Mouse (Mus musculus) forebrain, embryonic 11.5 days (tissue): ENCODE results near the gene Oas1g. TPM values are rescaled to one million over a fixed set of nuclear protein-coding genes. Genes with fewer than 3 reads are reported as not detected.
"Not testable (repeated sequence)": the region's sequence is repeated elsewhere in the genome, so short reads cannot be mapped to it uniquely, and the experiment has no call there.

Experiments
- ATAC-seq: fragments of 200-750 bp; cut with Nextera tagmentation; replicated peaks from 2 replicates; pipeline ENCODE4 v1.8.0; 2017; ENCODE audit warnings: moderate TSS enrichment; ENCODE audit not compliant: low FRiP score
- DNase-seq: peaks from one replicate; pipeline ENCODE4 v3.0.0-alpha.2; 2017; ENCODE audit warnings: low spot score
- H3K27ac ChIP-seq: fragments of 300-500 bp; sonication (generic); 2 replicates; pipeline ENCODE4 v1.5.1; 2014; ENCODE audit warnings: low read depth, low read length
- H3K27me3 ChIP-seq: fragments of 300-500 bp; sonication (generic); 2 replicates; pipeline ENCODE4 v1.6.1; 2014; ENCODE audit warnings: mild to moderate bottlenecking, low read length, mixed read lengths; ENCODE audit not compliant: control insufficient read depth, insufficient read depth
- H3K36me3 ChIP-seq: fragments of 300-500 bp; sonication (generic); 2 replicates; pipeline ENCODE4 v1.6.1; 2014; ENCODE audit warnings: mild to moderate bottlenecking, low read length, moderate library complexity, mixed read lengths; ENCODE audit not compliant: control insufficient read depth, insufficient read depth
- H3K4me1 ChIP-seq: fragments of 300-500 bp; sonication (generic); replicated peaks from 2 replicates; pipeline ENCODE4 v1.6.1; 2014; ENCODE audit warnings: low read length, mixed read lengths; ENCODE audit not compliant: control insufficient read depth, insufficient read depth
- H3K4me2 ChIP-seq: fragments of 300-500 bp; sonication (generic); 2 replicates; pipeline ENCODE4 v1.6.1; 2014; ENCODE audit warnings: low read depth, mild to moderate bottlenecking, low read length, moderate library complexity, mixed read lengths; ENCODE audit not compliant: severe bottlenecking
- H3K4me3 ChIP-seq: fragments of 300-500 bp; sonication (generic); 2 replicates; pipeline ENCODE4 v1.5.1; 2014; ENCODE audit warnings: low read depth, low read length
- H3K9ac ChIP-seq: fragments of 300-500 bp; sonication (generic); 2 replicates; pipeline ENCODE4 v1.6.1; 2014; ENCODE audit warnings: low read length
- H3K9me3 ChIP-seq: fragments of 300-500 bp; sonication (generic); 2 replicates; pipeline ENCODE4 v1.6.1; 2016; ENCODE audit warnings: low read length, mixed read lengths; ENCODE audit not compliant: control insufficient read depth
- WGBS: fragments of 180-500 bp; shearing (Covaris S2); extraction: QIAGEN DNeasy Blood & Tissue Kit; methylation state at CpG from one replicate; pipeline ENCODE4 v1.1.7; 2014; 5-methylcytosine and 5-hydroxymethylcytosine counted together
- polyA plus RNA-seq: library from polyadenylated mRNA; unstranded; fragments of >200 nt; fragmentation: Nextera tagmentation; extraction: Ambion mirVana; gene quantifications from 2 replicates; pipeline ENCODE4 v1.2.1, GENCODE M21; 2014

Oas1g gene
- polyA plus RNA-seq, 1 experiment from 2014 or later = not detected

- H3K4me2 ChIP-seq, H3K4me1 ChIP-seq, ATAC-seq, H3K4me3 ChIP-seq, H3K9me3 ChIP-seq, H3K36me3 ChIP-seq, H3K27ac ChIP-seq, H3K9ac ChIP-seq, H3K27me3 ChIP-seq: not testable (repeated sequence)
- WGBS = 90% methylated on average over 4 of the region's 4 CpGs
- DNase-seq = peak; percentile 15
Measured at GRCm38 (mm10) chr5:120893866-120894265, 6.5 kb upstream of the Oas1g start.

GRCm38 (mm10) chr5:120892243-120892660 is 4.8 kb upstream of the Oas1g start:
- H3K27ac ChIP-seq = no peak overlapping the region
- ATAC-seq (no peak), DNase-seq (peak; percentile 19)
- no peak overlapping the region for H3K4me2 ChIP-seq
- no peaks in the 10 kb centered on the region for H3K4me1 ChIP-seq
- WGBS = 85% methylated on average over 2 of the region's 2 CpGs
- H3K4me3 ChIP-seq = no peak overlapping the region
- no peak overlapping the region for H3K9ac ChIP-seq
- no peaks in the 10 kb centered on the region for H3K9me3 ChIP-seq
- no peaks in the 10 kb centered on the region for H3K27me3 ChIP-seq
- no peaks in the 10 kb centered on the region for H3K36me3 ChIP-seq

- not testable (repeated sequence) for H3K4me3 ChIP-seq, H3K36me3 ChIP-seq, H3K27ac ChIP-seq, H3K27me3 ChIP-seq, H3K4me2 ChIP-seq, DNase-seq, H3K9me3 ChIP-seq, H3K4me1 ChIP-seq, H3K9ac ChIP-seq, ATAC-seq
- WGBS = 88% methylated on average over 2 of the region's 2 CpGs
Measured at GRCm38 (mm10) chr5:120891566-120892242, 4.3 kb upstream of the Oas1g start.

- H3K9ac ChIP-seq = no peak overlapping the region
- peak; percentile 9 for DNase-seq
- H3K36me3 ChIP-seq = no peaks in the 10 kb centered on the region
- H3K4me2 ChIP-seq = no peak overlapping the region
- 48% methylated on average over 3 of the region's 3 CpGs for WGBS
- ATAC-seq = no peak
- no peak overlapping the region for H3K27ac ChIP-seq
- H3K4me1 ChIP-seq = no peaks in the 10 kb centered on the region
- no peak overlapping the region for H3K4me3 ChIP-seq
- no peaks in the 10 kb centered on the region for H3K27me3 ChIP-seq
- no peaks in the 10 kb centered on the region for H3K9me3 ChIP-seq
Measured at GRCm38 (mm10) chr5:120890991-120891390, 3.6 kb upstream of the Oas1g start.

- no peaks in the 10 kb centered on the region for H3K36me3 ChIP-seq
- DNase-seq = peak; percentile 37
- H3K27me3 ChIP-seq = no peaks in the 10 kb centered on the region
- no peaks in the 10 kb centered on the region for H3K4me1 ChIP-seq
- ATAC-seq = no peak
- H3K4me3 ChIP-seq = no peak overlapping the region
- H3K27ac ChIP-seq = no peak overlapping the region
- H3K9me3 ChIP-seq = no peaks in the 10 kb centered on the region
- H3K4me2 ChIP-seq = no peak overlapping the region
- WGBS = 91% methylated on average over 2 of the region's 2 CpGs
- H3K9ac ChIP-seq = no peak overlapping the region
Measured at GRCm38 (mm10) chr5:120890026-120890425, 2.6 kb upstream of the Oas1g start.

- not testable (repeated sequence) for H3K27me3 ChIP-seq, H3K4me2 ChIP-seq, H3K36me3 ChIP-seq, ATAC-seq, H3K4me3 ChIP-seq, H3K9me3 ChIP-seq, H3K27ac ChIP-seq, H3K4me1 ChIP-seq, H3K9ac ChIP-seq
- 34% methylated on average over 4 of the region's 4 CpGs for WGBS
- DNase-seq = peak; percentile 37
Measured at GRCm38 (mm10) chr5:120888294-120888815, 942 bp upstream of the Oas1g start.

- no peaks in the 10 kb centered on the region for H3K4me1 ChIP-seq
- H3K36me3 ChIP-seq = no peaks in the 10 kb centered on the region
- no peaks in the 10 kb centered on the region for H3K27me3 ChIP-seq
- ATAC-seq = no peak
- H3K9ac ChIP-seq = no peak overlapping the region
- H3K27ac ChIP-seq = no peak overlapping the region
- H3K9me3 ChIP-seq = no peaks in the 10 kb centered on the region
- no peak overlapping the region for H3K4me2 ChIP-seq
- H3K4me3 ChIP-seq = no peak overlapping the region
- DNase-seq = peak; percentile 15
- WGBS = 56% methylated on average over 6 of the region's 6 CpGs
Measured at GRCm38 (mm10) chr5:120887831-120888230, 418 bp upstream of the Oas1g start.

- not testable (repeated sequence) for H3K27me3 ChIP-seq, H3K36me3 ChIP-seq, ATAC-seq, H3K9me3 ChIP-seq, H3K4me2 ChIP-seq, H3K4me1 ChIP-seq, H3K4me3 ChIP-seq, H3K27ac ChIP-seq, H3K9ac ChIP-seq
- 89% methylated on average over 6 of the region's 6 CpGs for WGBS
- DNase-seq = peak; percentile 4
Measured at GRCm38 (mm10) chr5:120881681-120882080, 5.7 kb downstream of the Oas1g start.

GRCm38 (mm10) chr5:120878803-120879202 is 8.6 kb downstream of the Oas1g start:
- H3K27ac ChIP-seq, H3K4me1 ChIP-seq, H3K4me3 ChIP-seq, DNase-seq, H3K36me3 ChIP-seq, H3K9me3 ChIP-seq, ATAC-seq, H3K4me2 ChIP-seq, H3K9ac ChIP-seq, H3K27me3 ChIP-seq: not testable (repeated sequence)
- WGBS = 68% methylated on average over 2 of the region's 2 CpGs
